Mouse (Mus musculus) kidney, embryonic 14.5 days (tissue): ENCODE measurements at regions not wholly inside any gene's neighbourhood (a gene's known extent, or its start where the extent isn't known, plus 50 kb on each side); places are given as distances from the start of the nearest gene placed in this dataset.

ENCODE experiments used
- ATAC-seq: fragments of 200-750 bp; cut with Nextera tagmentation; 2 replicates; pipeline ENCODE4 v1.8.0; 2017; ENCODE audit warnings: moderate number of reproducible peaks, mild to moderate bottlenecking, moderate TSS enrichment, moderate library complexity; ENCODE audit not compliant: low FRiP score, low TSS enrichment
- H3K27ac ChIP-seq: fragments of 300-500 bp; sonication (generic); 2 replicates; pipeline ENCODE4 v1.5.1; 2014; ENCODE audit warnings: low read depth, mild to moderate bottlenecking, low read length, moderate library complexity, mixed read lengths
- H3K27me3 ChIP-seq: fragments of 300-500 bp; sonication (generic); 2 replicates; pipeline ENCODE4 v1.6.1; 2014; ENCODE audit warnings: mild to moderate bottlenecking, low read length; ENCODE audit not compliant: control insufficient read depth, insufficient read depth
- H3K36me3 ChIP-seq: fragments of 300-500 bp; sonication (generic); 2 replicates; pipeline ENCODE4 v1.6.1; 2014; ENCODE audit warnings: low read length, mixed read lengths; ENCODE audit not compliant: control insufficient read depth, insufficient read depth
- H3K4me1 ChIP-seq: fragments of 300-500 bp; sonication (generic); 2 replicates; pipeline ENCODE4 v1.6.1; 2014; ENCODE audit warnings: low read length, mixed read lengths; ENCODE audit not compliant: control insufficient read depth, insufficient read depth
- H3K4me2 ChIP-seq: fragments of 300-500 bp; sonication (generic); replicated peaks from 2 replicates; pipeline ENCODE4 v1.6.1; 2014; ENCODE audit warnings: low read depth, mild to moderate bottlenecking, low read length
- H3K4me3 ChIP-seq: fragments of 300-500 bp; sonication (generic); 2 replicates; pipeline ENCODE4 v1.5.1; 2014; ENCODE audit warnings: mild to moderate bottlenecking, low read length
- H3K9ac ChIP-seq: fragments of 300-500 bp; sonication (generic); 2 replicates; pipeline ENCODE4 v1.6.1; 2014; ENCODE audit warnings: low read depth, mild to moderate bottlenecking, low read length, moderate library complexity
- H3K9me3 ChIP-seq: fragments of 300-500 bp; sonication (generic); 2 replicates; pipeline ENCODE4 v1.6.1; 2016; ENCODE audit warnings: low read length; ENCODE audit not compliant: control insufficient read depth
- WGBS: fragments of 180-500 bp; shearing (Covaris S2); extraction: QIAGEN DNeasy Blood & Tissue Kit; methylation state at CpG from one replicate; pipeline ENCODE4 v1.1.7; 2014; 5-methylcytosine and 5-hydroxymethylcytosine counted together

GRCm38 (mm10) chr15:96874145-96874544 is 174.6 kb upstream of the Slc38a2 start:
- Histone ChIP-seq H3K4me2 (no peak overlapping the region), H3K9ac (no peak overlapping the region), H3K36me3 (no peaks in the 10 kb centered on the region), H3K27ac (peak overlapping the region; percentile 76), H3K9me3 (no peaks in the 10 kb centered on the region), H3K27me3 (no peaks in the 10 kb centered on the region), H3K4me3 (no peak overlapping the region), H3K4me1 (peaks cover 8% of the 10 kb centered on the region; the same call in 1 of the 2 replicates)
- peak; percentile 88 for ATAC-seq
- 26% methylated on average over 8 of the region's 8 CpGs for WGBS

GRCm38 (mm10) chr15:96873562-96873961 is 174.0 kb upstream of the Slc38a2 start:
- H3K36me3 ChIP-seq, result no peaks in the 10 kb centered on the region
- peaks cover 8% of the 10 kb centered on the region; the same call in 1 of the 2 replicates for H3K4me1 ChIP-seq
- H3K9ac ChIP-seq, result no peak overlapping the region
- no peak overlapping the region for H3K4me2 ChIP-seq
- H3K27ac ChIP-seq, result peak overlapping the region; percentile 82
- WGBS, result 56% methylated on average over 7 of the region's 7 CpGs
- ATAC-seq, result no peak
- H3K9me3 ChIP-seq, result no peaks in the 10 kb centered on the region
- H3K4me3 ChIP-seq, result no peak overlapping the region
- no peaks in the 10 kb centered on the region for H3K27me3 ChIP-seq

- no peaks in the 10 kb centered on the region for H3K27me3 ChIP-seq
- H3K4me2 ChIP-seq, result no peak overlapping the region
- H3K4me3 ChIP-seq, result no peak overlapping the region
- 54% methylated on average over 4 of the region's 4 CpGs for WGBS
- no peak overlapping the region for H3K9ac ChIP-seq
- peak overlapping the region; percentile 82; the same call in 1 of the 2 replicates for H3K27ac ChIP-seq
- H3K9me3 ChIP-seq, result no peaks in the 10 kb centered on the region
- H3K36me3 ChIP-seq, result no peaks in the 10 kb centered on the region
- peaks cover 8% of the 10 kb centered on the region; the same call in 1 of the 2 replicates for H3K4me1 ChIP-seq
- ATAC-seq, result no peak
Observed at GRCm38 (mm10) chr15:96873126-96873525, 173.6 kb upstream of the Slc38a2 start.

- 89% methylated on average over 7 of the region's 7 CpGs for WGBS
- H3K27me3 ChIP-seq, result no peaks in the 10 kb centered on the region
- ATAC-seq, result no peak
- H3K4me1 ChIP-seq, result no peaks in the 10 kb centered on the region
- no peak overlapping the region for H3K4me2 ChIP-seq
- no peak overlapping the region for H3K9ac ChIP-seq
- H3K9me3 ChIP-seq, result no peaks in the 10 kb centered on the region
- no peaks in the 10 kb centered on the region for H3K36me3 ChIP-seq
- no peak overlapping the region for H3K27ac ChIP-seq
- no peak overlapping the region for H3K4me3 ChIP-seq
Observed at GRCm38 (mm10) chr15:96867701-96868100, 168.2 kb upstream of the Slc38a2 start.

- H3K27ac ChIP-seq, result no peak overlapping the region
- H3K9ac ChIP-seq, result no peak overlapping the region
- no peak overlapping the region for H3K4me2 ChIP-seq
- H3K27me3 ChIP-seq, result no peaks in the 10 kb centered on the region
- WGBS, result 92% methylated on average over 7 of the region's 7 CpGs
- no peak for ATAC-seq
- H3K36me3 ChIP-seq, result no peaks in the 10 kb centered on the region
- no peak overlapping the region for H3K4me3 ChIP-seq
- no peaks in the 10 kb centered on the region for H3K4me1 ChIP-seq
- no peaks in the 10 kb centered on the region for H3K9me3 ChIP-seq
Observed at GRCm38 (mm10) chr15:96865932-96866331, 166.4 kb upstream of the Slc38a2 start.

- H3K9ac ChIP-seq, result no peak overlapping the region
- no peaks in the 10 kb centered on the region for H3K36me3 ChIP-seq
- no peaks in the 10 kb centered on the region for H3K4me1 ChIP-seq
- H3K27me3 ChIP-seq, result no peaks in the 10 kb centered on the region
- no peaks in the 10 kb centered on the region for H3K9me3 ChIP-seq
- no peak overlapping the region for H3K4me2 ChIP-seq
- H3K27ac ChIP-seq, result no peak overlapping the region
- no peak for ATAC-seq
- WGBS, result 38% methylated on average over 3 of the region's 3 CpGs
- H3K4me3 ChIP-seq, result no peak overlapping the region
Observed at GRCm38 (mm10) chr15:96857709-96858108, 158.2 kb upstream of the Slc38a2 start.

- H3K4me3 ChIP-seq, result no peak overlapping the region
- no peaks in the 10 kb centered on the region for H3K36me3 ChIP-seq
- ATAC-seq, result no peak
- no peak overlapping the region for H3K27ac ChIP-seq
- no peaks in the 10 kb centered on the region for H3K9me3 ChIP-seq
- H3K9ac ChIP-seq, result no peak overlapping the region
- WGBS, result 85% methylated on average over 21 of the region's 21 CpGs
- H3K27me3 ChIP-seq, result no peaks in the 10 kb centered on the region
- H3K4me1 ChIP-seq, result no peaks in the 10 kb centered on the region
- H3K4me2 ChIP-seq, result no peak overlapping the region
Observed at GRCm38 (mm10) chr15:96851970-96852768, 152.6 kb upstream of the Slc38a2 start.

GRCm38 (mm10) chr15:96848150-96848549 is 148.6 kb upstream of the Slc38a2 start:
- ATAC-seq, result no peak
- H3K4me2 ChIP-seq, result no peak overlapping the region
- no peak overlapping the region for H3K9ac ChIP-seq
- H3K36me3 ChIP-seq, result no peaks in the 10 kb centered on the region
- no peaks in the 10 kb centered on the region for H3K9me3 ChIP-seq
- 0 out of 2 replicates have a peak, but pooled peaks cover 3% of the 10 kb centered on the region for H3K4me1 ChIP-seq
- 74% methylated on average over 2 of the region's 2 CpGs for WGBS
- H3K27me3 ChIP-seq, result no peaks in the 10 kb centered on the region
- H3K4me3 ChIP-seq, result no peak overlapping the region
- H3K27ac ChIP-seq, result no peak overlapping the region

GRCm38 (mm10) chr15:96845221-96845620 is 145.7 kb upstream of the Slc38a2 start:
- Histone ChIP-seq H3K9me3 (no peaks in the 10 kb centered on the region), H3K27me3 (no peaks in the 10 kb centered on the region), H3K4me3 (no peak overlapping the region), H3K4me1 (0 out of 2 replicates have a peak, but pooled peaks cover 3% of the 10 kb centered on the region), H3K9ac (no peak overlapping the region), H3K4me2 (no peak overlapping the region), H3K27ac (no peak overlapping the region), H3K36me3 (no peaks in the 10 kb centered on the region)
- 82% methylated on average over 6 of the region's 6 CpGs for WGBS
- ATAC-seq, result no peak
